Comparison of ENCODE assay signal across 11 mouse cellular contexts in the genomic region with DNA sequence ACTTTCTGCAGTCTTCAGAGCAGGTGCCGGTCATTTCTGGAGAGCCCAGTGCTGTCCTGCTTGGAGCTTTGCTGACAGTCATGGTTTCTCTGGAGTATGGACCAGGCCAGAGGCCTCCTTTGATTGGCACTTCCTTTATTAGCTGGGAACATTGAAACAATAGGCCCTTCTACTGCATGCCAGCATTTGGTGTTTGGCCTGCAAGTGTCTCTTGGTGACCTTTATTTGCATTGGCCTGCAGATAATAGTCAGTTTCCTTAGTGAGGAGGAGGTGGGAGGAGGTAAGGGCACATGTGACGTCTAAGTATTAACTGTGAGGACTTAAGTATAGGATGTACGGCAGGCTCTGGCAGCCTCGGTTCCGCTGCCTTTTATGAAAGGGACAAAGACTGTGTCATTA.
DNase-seq lines count a peak whose midpoint lies in the region; ATAC-seq and TF ChIP-seq lines count a peak whose summit lies in the region.
"Had no signal": no experiment of that assay in that cellular context is flagged by ENCODE, and none has a peak within 500 bp of the region (broad histone marks: within the 10 kb centered on the region; RNA-seq: fewer than 3 reads in every experiment).

No protein-coding gene starts in this region.

- H3K36me3 ChIP-seq in forebrain, embryonic 10.5 days (replicated peaks), result no peaks in the 10 kb centered on the region
- H3K36me3 ChIP-seq in forebrain, embryonic 15.5 days, result no peaks in the 10 kb centered on the region
- H3K36me3 ChIP-seq in lung, embryonic 14.5 days (ENCODE audit: insufficient read depth), result no peaks in the 10 kb centered on the region
- H3K36me3 ChIP-seq: embryonic facial prominence, embryonic 15.5 days had no signal

- no peak for TF ChIP-seq POLR2A in lung, adult 2 months (IDR thresholded peaks at IDR 0.05; ENCODE audit: borderline replicate concordance, extremely low read depth, low read depth, low read length)

- H3K4me2 ChIP-seq in forebrain, embryonic 15.5 days (replicated peaks), result no peak overlapping the region
- H3K4me2 ChIP-seq in lung, embryonic 14.5 days, result no peak overlapping the region
- H3K4me2 ChIP-seq: embryonic facial prominence, embryonic 15.5 days had no signal

- H3K9me3 ChIP-seq in forebrain, embryonic 10.5 days, result no peaks in the 10 kb centered on the region
- H3K9me3 ChIP-seq in forebrain, embryonic 15.5 days, result no peaks in the 10 kb centered on the region
- H3K9me3 ChIP-seq in lung, embryonic 14.5 days (ENCODE audit: low read depth, low read length), result no peaks in the 10 kb centered on the region
- H3K9me3 ChIP-seq: embryonic facial prominence, embryonic 15.5 days had no signal

- WGBS in forebrain, embryonic 10.5 days, result 25% methylated on average over 5 of the region's 5 CpGs
- 15% methylated on average over 5 of the region's 5 CpGs for WGBS in forebrain, embryonic 15.5 days
- 38% methylated on average over 5 of the region's 5 CpGs for WGBS in lung, adult 2 months
- WGBS in lung, embryonic 14.5 days, result 59% methylated on average over 5 of the region's 5 CpGs

- peaks cover 5% of the 10 kb centered on the region; the same call in 1 of the 2 replicates for H3K27me3 ChIP-seq in forebrain, embryonic 10.5 days (ENCODE audit: poor library complexity, severe bottlenecking)
- H3K27me3 ChIP-seq in forebrain, embryonic 15.5 days, result no peaks in the 10 kb centered on the region
- no peaks in the 10 kb centered on the region for H3K27me3 ChIP-seq in lung, embryonic 14.5 days (ENCODE audit: insufficient read depth, low read length)
- H3K27me3 ChIP-seq: embryonic facial prominence, embryonic 15.5 days had no signal

- no peak for DNase-seq in forebrain, embryonic 10.5 days (ENCODE audit: extremely low spot score, low spot score)
- DNase-seq in lung, adult 18-20 months, result peak; percentile 10 to 56
- DNase-seq in lung, adult 2 months, result no peak
- DNase-seq in lung, embryonic 14.5 days, result peak; percentile 38
- peak; percentile 30 for DNase-seq in retina, postnatal 1 day
- no peak for DNase-seq in ovary, postnatal 36 days (ENCODE audit: low spot score)
- DNase-seq in natural killer cell, adult 2 months (ENCODE audit: low spot score in 2 of 2), result no peak

- no peak overlapping the region for H3K9ac ChIP-seq in forebrain, embryonic 15.5 days (replicated peaks)
- H3K9ac ChIP-seq in lung, embryonic 14.5 days, result no peak overlapping the region
- H3K9ac ChIP-seq: embryonic facial prominence, embryonic 15.5 days; liver, embryonic 14.5 days had no signal

- no peak for ATAC-seq in forebrain, embryonic 15.5 days (replicated peaks)
- peak; percentile 24; the same call in 1 of the 2 replicates for ATAC-seq in lung, embryonic 14.5 days (ENCODE audit: insufficient read depth)
- ATAC-seq: inflammation-experienced regulatory T-cells, adult 6 months had no signal

- no peak for TF ChIP-seq CTCF in lung, adult 2 months (IDR thresholded peaks at IDR 0.05; ENCODE audit: insufficient read depth, low read length)
- no peak for TF ChIP-seq CTCF in lung, embryonic 14.5 days (IDR thresholded peaks at IDR 0.05; ENCODE audit: low read depth)

- H3K4me1 ChIP-seq in forebrain, embryonic 10.5 days, result peaks cover 30% of the 10 kb centered on the region
- no peaks in the 10 kb centered on the region for H3K4me1 ChIP-seq in forebrain, embryonic 15.5 days
- H3K4me1 ChIP-seq in lung, adult 2 months (ENCODE audit: control insufficient read depth, insufficient read depth, low read length), result peaks cover 3% of the 10 kb centered on the region; the same call in 1 of the 2 replicates
- no peaks in the 10 kb centered on the region for H3K4me1 ChIP-seq in lung, embryonic 14.5 days (ENCODE audit: insufficient read depth)
- H3K4me1 ChIP-seq: embryonic facial prominence, embryonic 15.5 days had no signal

- H3K27ac ChIP-seq in forebrain, embryonic 10.5 days, result peak overlapping the region; percentile 48
- H3K27ac ChIP-seq in forebrain, embryonic 15.5 days (replicated peaks), result no peak overlapping the region
- H3K27ac ChIP-seq in lung, embryonic 14.5 days (ENCODE audit: low read depth), result no peak overlapping the region
- H3K27ac ChIP-seq: embryonic facial prominence, embryonic 15.5 days; liver, embryonic 14.5 days had no signal

- no peak overlapping the region for H3K4me3 ChIP-seq in forebrain, embryonic 10.5 days
- no peak overlapping the region for H3K4me3 ChIP-seq in forebrain, embryonic 15.5 days
- no peak overlapping the region for H3K4me3 ChIP-seq in lung, adult 2 months (replicated peaks; ENCODE audit: extremely low read depth, low read depth, low read length)
- no peak overlapping the region for H3K4me3 ChIP-seq in lung, embryonic 14.5 days (ENCODE audit: low read depth, low read length)
- H3K4me3 ChIP-seq: embryonic facial prominence, embryonic 15.5 days had no signal

Comparison
In these comparisons a context has a peak if more than half of its experiments do, and no peak if none do; other contexts are left out.
1. DNase-seq: peak in lung, adult 18-20 months (2 of 2), lung, embryonic 14.5 days (single experiment) and retina, postnatal 1 day (single experiment); none in forebrain, embryonic 10.5 days (single experiment), lung, adult 2 months (single experiment), ovary, postnatal 36 days (single experiment) and natural killer cell, adult 2 months (0 of 2).